Mouse (Mus musculus) ES-E14 (cell line): ENCODE measurements around the gene Cog4. TPM values are rescaled to one million over a fixed set of nuclear protein-coding genes. Genes with fewer than 3 reads are reported as not detected.

Experiments used
- DNase-seq: peaks from one replicate; pipeline ENCODE4 v3.0.0-alpha.2; 2013; ENCODE audit warnings: low read depth, low spot score
- H3K27ac ChIP-seq: 2 replicates; pipeline ENCODE4 v1.5.1; 2012; ENCODE audit warnings: low read depth, mild to moderate bottlenecking, low read length, moderate library complexity, mixed read lengths; ENCODE audit not compliant: poor library complexity, insufficient read depth, severe bottlenecking
- H3K36me3 ChIP-seq: 2 replicates; pipeline ENCODE4 v1.6.1; 2012; ENCODE audit warnings: mild to moderate bottlenecking, low read length, moderate library complexity, mixed read lengths; ENCODE audit not compliant: control insufficient read depth, poor library complexity, insufficient read depth, severe bottlenecking
- H3K4me1 ChIP-seq, 2 experiments: fragments of 150-350 bp in 1 of 2; sonication (generic) in 1 of 2; 2 replicates each; pipeline ENCODE4 v1.6.1; 2012; ENCODE audit warnings: low read length in 2 of 2, mild to moderate bottlenecking in 1 of 2, mixed read lengths in 1 of 2; ENCODE audit not compliant: control insufficient read depth in 2 of 2, insufficient read depth in 2 of 2, poor library complexity in 1 of 2
- H3K4me3 ChIP-seq, 2 experiments: fragments of 150-350 bp in 1 of 2; sonication (generic) in 1 of 2; 2 replicates each; pipeline ENCODE4 v1.5.1; 2012; ENCODE audit warnings: low read length in 2 of 2, low read depth in 1 of 2, mild to moderate bottlenecking in 1 of 2, mixed read lengths in 1 of 2; ENCODE audit not compliant: insufficient read depth in 1 of 2, poor library complexity in 1 of 2, severe bottlenecking in 1 of 2
- H3K9ac ChIP-seq: 2 replicates; pipeline ENCODE4 v1.6.1; 2012; ENCODE audit warnings: low read depth, mild to moderate bottlenecking, low read length, mixed read lengths; ENCODE audit not compliant: poor library complexity, insufficient read depth, severe bottlenecking
- H3K9me3 ChIP-seq: fragments of 150-350 bp; sonication (generic); 2 replicates; pipeline ENCODE4 v1.6.1; 2012; ENCODE audit warnings: low read depth, mild to moderate bottlenecking, low read length; ENCODE audit not compliant: control insufficient read depth, insufficient read depth
- CHD2 ChIP-seq: IDR thresholded peaks from 2 replicates; pipeline ENCODE4 v1.6.1; 2014; ENCODE audit warnings: mild to moderate bottlenecking, low read depth, low read length, inconsistent platforms
- HCFC1 ChIP-seq: IDR thresholded peaks from 2 replicates; pipeline ENCODE4 v1.6.1; 2012; ENCODE audit warnings: low read length, inconsistent platforms, borderline replicate concordance; ENCODE audit not compliant: insufficient read depth
- MAFK ChIP-seq: IDR thresholded peaks from 2 replicates; pipeline ENCODE4 v1.6.1; 2014; ENCODE audit warnings: mild to moderate bottlenecking, low read depth, low read length, inconsistent platforms; ENCODE audit not compliant: insufficient read depth
- ZC3H11A ChIP-seq: IDR thresholded peaks from 2 replicates; pipeline ENCODE4 v1.6.1; 2012; ENCODE audit warnings: low read depth, mild to moderate bottlenecking, inconsistent platforms, low read length, borderline replicate concordance
- ZNF384 ChIP-seq: IDR thresholded peaks from 2 replicates; pipeline ENCODE4 v1.6.1; 2012; ENCODE audit warnings: low read depth, low read length, inconsistent platforms
- in situ Hi-C, 2 experiments: fragments of 600-800 bp; cut with MboI; formaldehyde crosslinking; loops; one replicate each; pipeline ENCODE4 v1.15.1; 2025; ENCODE audit warnings: low sequenced_read_pairs in 2 of 2, inconsistent platforms in 1 of 2; ENCODE audit not compliant: unreplicated experiment in 2 of 2
- total RNA-seq: library from RNA; depleted of rRNA; stranded (reverse); fragments of 300-350 nt; gene quantifications from 2 replicates; pipeline ENCODE4 v1.2.3, GENCODE M21; 2012

Cog4 gene
- total RNA-seq, 1 experiment = 64.7 TPM

DNA sequence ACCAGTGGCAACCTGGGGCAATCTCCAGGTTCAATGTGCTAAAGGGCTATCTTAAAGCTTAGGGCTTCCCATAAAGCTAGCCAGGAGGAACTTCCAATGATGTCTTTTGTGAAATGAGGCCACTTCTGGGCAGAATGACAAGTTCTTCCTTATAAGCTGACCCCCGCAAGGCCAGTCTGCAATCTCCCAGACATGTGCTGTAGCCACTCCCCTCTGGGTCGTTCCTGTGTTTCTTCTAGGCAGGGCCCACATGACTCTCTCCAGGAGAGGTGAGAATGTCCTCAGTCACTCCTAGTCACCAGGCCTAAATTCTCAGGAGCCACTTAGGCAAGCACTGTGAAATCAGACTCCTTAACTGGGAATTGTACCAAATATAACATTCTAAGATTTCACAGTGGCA, 36.6 kb upstream of the Cog4 start:
- Histone ChIP-seq H3K4me1 (peaks cover 0 to 12% of the 10 kb centered on the region in 2 experiments; a peak in 2 of 4 replicates), H3K9me3 (no peaks in the 10 kb centered on the region), H3K36me3 (peaks cover 48% of the 10 kb centered on the region), H3K27ac (no peak overlapping the region), H3K9ac (no peak overlapping the region), H3K4me3 (no peak overlapping the region)
- no peak for DNase-seq
- TF ChIP-seq ZNF384 (no peak), HCFC1 (no peak), CHD2 (no peak), MAFK (no peak), ZC3H11A (no peak)
- in situ Hi-C loops = loop anchor here in 1 of 2 experiments (10.0 kb wide), 1 partner anchor 475 kb away; no protein-coding TSS in a partner anchor

GRCm38 (mm10) chr8:110810481-110811065, 35.8 kb upstream of the Cog4 start:
- no peak overlapping the region for H3K4me3 ChIP-seq
- H3K9me3 ChIP-seq = no peaks in the 10 kb centered on the region
- H3K4me1 ChIP-seq = peaks cover 0 to 11% of the 10 kb centered on the region in 2 experiments; a peak in 2 of 4 replicates
- TF ChIP-seq MAFK = no peak
- no peak for TF ChIP-seq CHD2
- TF ChIP-seq ZNF384 = no peak
- TF ChIP-seq HCFC1 = no peak
- no peak for TF ChIP-seq ZC3H11A
- H3K27ac ChIP-seq = no peak overlapping the region
- in situ Hi-C loops = loop anchor here in 1 of 2 experiments (10.0 kb wide), 1 partner anchor 474 kb away; no protein-coding TSS in a partner anchor
- no peak for DNase-seq
- H3K36me3 ChIP-seq = peaks cover 55% of the 10 kb centered on the region
- no peak overlapping the region for H3K9ac ChIP-seq

- DNase-seq = no peak
- no peaks in the 10 kb centered on the region for H3K9me3 ChIP-seq
- H3K9ac ChIP-seq = no peak overlapping the region
- no peak overlapping the region for H3K4me3 ChIP-seq
- H3K27ac ChIP-seq = no peak overlapping the region; the same call in 1 of the 2 replicates
- H3K36me3 ChIP-seq = peaks cover 60% of the 10 kb centered on the region
- in situ Hi-C loops = loop anchor here in 1 of 2 experiments (10.0 kb wide), 1 partner anchor 474 kb away; no protein-coding TSS in a partner anchor
- H3K4me1 ChIP-seq = peaks cover 0 to 9% of the 10 kb centered on the region in 2 experiments; a peak in 2 of 4 replicates
- TF ChIP-seq ZNF384 = no peak
- no peak for TF ChIP-seq CHD2
- TF ChIP-seq HCFC1 = no peak
- TF ChIP-seq ZC3H11A = no peak
- no peak for TF ChIP-seq MAFK
These were observed 35.3 kb upstream of the Cog4 start for GRCm38 (mm10) chr8:110811116-110811515.

- no peak overlapping the region for H3K9ac ChIP-seq
- in situ Hi-C loops = loop anchor here in 1 of 2 experiments (10.0 kb wide), 1 partner anchor 473 kb away; no protein-coding TSS in a partner anchor
These were observed 34.6 kb upstream of the Cog4 start for GRCm38 (mm10) chr8:110811793-110812192.

More at GRCm38 (mm10) chr8:110811793-110812192, 34.6 kb upstream of the Cog4 start:
- Histone ChIP-seq H3K9me3 (no peaks in the 10 kb centered on the region), H3K36me3 (peaks cover 65% of the 10 kb centered on the region), H3K4me3 (no peak overlapping the region), H3K27ac (no peak overlapping the region), H3K4me1 (peaks cover 0 to 9% of the 10 kb centered on the region in 2 experiments; a peak in 2 of 4 replicates)
- TF ChIP-seq HCFC1 (no peak), CHD2 (no peak), MAFK (no peak), ZC3H11A (no peak), ZNF384 (no peak)
- DNase-seq = no peak
